Mouse (Mus musculus): ENCODE data around the gene Lins1.

GRCm38 (mm10) chr7:66663548-66663947 lies 26.1 kb upstream of the Lins1 start:
- no peak for TF ChIP-seq CTCF (IDR thresholded peaks at IDR 0.05; ENCODE audit: low read depth, low read length)
- no peak for TF ChIP-seq GATA2 (IDR thresholded peaks at IDR 0.05; ENCODE audit: borderline replicate concordance, low read depth, low read length)
- TF ChIP-seq GATA1 (IDR thresholded peaks at IDR 0.05; ENCODE audit: borderline replicate concordance, low read length) = no peak
- TF ChIP-seq POLR2AphosphoS5 (IDR thresholded peaks at IDR 0.05; ENCODE audit: insufficient replicate concordance, low read depth, low read length) = no peak

Data from G1E (cell line).